Mouse (Mus musculus) Patski (cell line): ENCODE results near the gene Eef1akmt1. TPM values are rescaled to one million over a fixed set of nuclear protein-coding genes. Genes with fewer than 3 reads are reported as not detected.

Source experiments
- ATAC-seq: fragments of 100-300 bp; one replicate; pipeline ENCODE4 v1.8.0; 2021
- CTCF ChIA-PET: fragments of 350-600 bp; sonication (Branson Sonifier 250); formaldehyde crosslinking; loops from one replicate; lab custom pipeline; 2022; ENCODE audit warnings: inconsistent platforms; lab: Charles Lee
- POLR2A ChIA-PET: fragments of 350-600 bp; sonication (Branson Sonifier 250); formaldehyde crosslinking; loops from one replicate; lab custom pipeline; 2022; ENCODE audit warnings: antibody characterized with exemption, inconsistent platforms; lab: Charles Lee
- DNase-seq: peaks from one replicate; pipeline ENCODE4 v3.0.0-alpha.2; 2011; ENCODE audit warnings: low read depth, low spot score
- H3K27me3 ChIP-seq: fragments of 371-371 bp; one replicate; pipeline ENCODE4 v1.5.1; 2021
- CTCF ChIP-seq: fragments of 100-300 bp; IDR thresholded peaks from one replicate; pipeline ENCODE4 v1.5.1; 2021
- in situ Hi-C: fragments of 300-500 bp; cut with MboI; formaldehyde crosslinking; loops from 3 replicates; pipeline ENCODE4 v1.11.1; 2018; ENCODE audit warnings: low pct_unique_long_range_greater_than_20kb, mixed read lengths
- polyA plus RNA-seq: library from polyadenylated mRNA; unstranded; gene quantifications from one replicate; pipeline ENCODE4 v1.2.3, GENCODE M21; 2021

Eef1akmt1 gene
- polyA plus RNA-seq, 1 experiment from 2014 or later: 28.1 TPM

DNA sequence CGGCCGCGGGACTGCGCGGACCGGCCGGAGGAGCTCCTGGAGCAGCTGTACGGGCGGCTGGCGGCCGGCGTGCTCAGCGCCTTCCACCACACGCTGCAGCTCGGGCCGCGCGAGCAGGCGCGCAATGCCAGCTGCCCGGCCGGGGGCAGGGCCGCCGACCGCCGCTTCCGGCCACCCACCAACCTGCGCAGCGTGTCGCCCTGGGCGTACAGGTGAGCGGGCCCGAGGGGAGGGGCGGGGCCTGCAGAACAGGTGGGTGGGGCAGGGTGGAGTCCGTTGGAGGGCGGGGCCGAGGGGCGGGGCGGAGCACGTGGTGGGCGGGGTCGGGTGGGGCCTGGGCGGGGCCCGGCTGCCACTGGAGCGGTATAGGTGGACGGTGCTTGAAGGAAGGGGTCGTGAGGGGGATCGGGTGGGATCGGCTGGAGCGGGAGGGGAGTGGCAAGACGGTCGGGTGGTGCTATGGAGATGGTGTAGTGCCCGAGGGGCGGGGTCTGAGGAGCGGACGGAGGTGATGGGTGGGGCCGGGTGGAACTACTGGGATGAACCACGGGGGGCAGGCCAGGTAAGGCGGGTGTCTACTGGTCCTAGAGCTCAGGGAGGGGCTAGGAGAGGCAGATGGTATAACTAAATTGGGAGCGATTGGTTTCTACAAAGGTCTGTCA lies 45.9 kb downstream of the Eef1akmt1 start:
- TF ChIP-seq CTCF: no peak
- no peak for DNase-seq

DNA sequence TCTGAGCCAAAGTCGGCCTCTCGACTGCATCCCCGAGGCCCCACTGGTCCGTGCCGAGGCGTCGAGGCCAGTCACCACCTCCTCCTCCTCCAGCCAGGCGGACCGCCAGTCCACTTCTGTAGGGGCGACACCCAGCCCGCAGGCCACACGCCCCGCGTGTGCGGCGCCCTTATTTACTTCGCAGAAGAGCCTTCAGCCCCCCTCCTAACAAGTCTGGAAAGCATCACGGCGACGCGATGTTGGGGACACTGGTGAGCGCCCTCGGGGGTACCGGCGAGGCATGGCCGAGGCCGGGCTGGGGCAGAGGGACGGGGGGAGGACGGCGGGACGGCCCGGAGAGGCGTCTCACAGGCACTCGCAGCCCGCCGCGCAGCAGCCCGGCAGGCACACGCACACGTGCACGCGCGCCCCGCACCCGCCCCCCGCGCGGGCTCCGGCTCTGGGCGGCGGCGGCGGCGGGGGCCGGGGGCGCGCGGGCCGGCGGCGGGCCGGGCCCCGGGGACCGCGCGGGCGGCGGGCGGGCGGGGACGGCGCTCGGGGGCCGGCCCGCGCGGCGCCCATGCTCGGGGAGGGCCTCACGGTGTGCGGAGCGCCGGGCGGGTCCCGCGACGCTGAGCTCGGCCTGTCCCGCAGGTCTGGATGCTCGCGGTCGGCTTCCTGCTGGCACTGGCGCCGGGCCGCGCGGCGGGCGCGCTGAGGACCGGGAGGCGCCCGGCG lies 46.6 kb downstream of the Eef1akmt1 start, which contains the start of gene Il17d:
Gene Il17d (plus strand): TSS at position 107 of the 717 bp plus-strand sequence.
- CTCF ChIA-PET: no interaction called here
- POLR2A ChIA-PET: no interaction called here
- DNase-seq (no peak), ATAC-seq (peak; percentile 28)
- no peak for TF ChIP-seq CTCF
- in situ Hi-C loops: loop anchor here (5.0 kb wide), 1 partner anchor 82 kb away; no protein-coding TSS in a partner anchor
- H3K27me3 ChIP-seq: peaks cover 8% of the 10 kb centered on the region

More for the DNA sequence above, 45.9 kb downstream of the Eef1akmt1 start:
- H3K27me3 ChIP-seq: peaks cover 8% of the 10 kb centered on the region
- ChIA-PET POLR2A (no interaction called here), CTCF (no interaction called here)
- in situ Hi-C loops: loop anchor here (5.0 kb wide), 1 partner anchor 82 kb away; no protein-coding TSS in a partner anchor
- ATAC-seq: peak; percentile 72

DNA sequence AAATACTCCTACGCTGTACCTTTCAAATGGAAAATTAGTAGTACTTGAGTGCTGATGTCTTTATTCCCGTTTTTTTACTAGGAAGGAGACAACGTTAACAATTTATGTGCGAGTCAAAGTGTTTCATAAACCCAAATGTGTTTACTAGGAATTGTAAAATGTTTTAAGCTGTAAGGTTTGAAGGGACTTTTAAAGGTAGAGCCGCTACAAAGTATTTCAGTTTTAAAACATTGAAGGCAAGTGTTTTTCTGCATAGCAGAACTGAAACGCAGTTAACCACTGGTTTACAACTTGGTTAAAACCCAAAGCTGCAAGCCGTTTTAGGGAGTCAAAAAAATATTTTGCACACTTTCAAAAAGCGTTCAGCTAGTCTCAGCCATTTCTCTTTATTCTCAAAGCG lies 47.6 kb downstream of the Eef1akmt1 start:
- TF ChIP-seq CTCF: no peak

DNA sequence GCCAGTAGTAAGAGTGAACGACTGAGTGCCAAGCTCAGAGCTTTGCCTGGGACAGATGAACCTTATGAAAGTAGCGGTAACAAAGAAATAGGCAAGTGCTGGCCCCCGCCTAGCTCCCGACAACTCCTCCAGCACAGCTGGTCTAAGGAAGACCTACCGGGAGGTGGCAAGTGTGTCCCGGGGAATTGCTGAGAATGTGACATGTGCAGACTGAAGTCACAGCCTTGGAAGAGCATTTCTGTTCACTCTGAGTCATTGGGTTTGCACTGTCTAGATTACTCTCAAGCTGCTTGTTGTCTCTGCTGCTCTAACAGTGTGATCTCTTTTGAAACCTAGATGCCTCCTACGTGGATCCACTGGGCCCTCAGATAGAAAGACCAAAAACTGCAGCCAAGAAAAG lies 54.4 kb downstream of the Eef1akmt1 start:
- no peak for ATAC-seq
- in situ Hi-C loops: no loop called here
- TF ChIP-seq CTCF: no peak
- ChIA-PET CTCF (no interaction called here), POLR2A (no interaction called here)
- DNase-seq: no peak
- H3K27me3 ChIP-seq: no peaks in the 10 kb centered on the region

More for the DNA sequence above, 47.6 kb downstream of the Eef1akmt1 start:
- in situ Hi-C loops: no loop called here
- POLR2A ChIA-PET: no interaction called here
- CTCF ChIA-PET: interaction anchor here (1.6 kb wide), 1 partner anchor 16 kb away, joined by 3 read pairs; no protein-coding TSS in a partner anchor
- no peak for ATAC-seq
- DNase-seq: no peak
- peaks cover 8% of the 10 kb centered on the region for H3K27me3 ChIP-seq

- ChIA-PET CTCF (no interaction called here), POLR2A (no interaction called here)
- no peaks in the 10 kb centered on the region for H3K27me3 ChIP-seq
- ATAC-seq (no peak), DNase-seq (no peak)
- TF ChIP-seq CTCF: no peak
- in situ Hi-C loops: no loop called here
Measured at GRCm38 (mm10) chr14:57515156-57515762, 56.2 kb downstream of the Eef1akmt1 start.

DNA sequence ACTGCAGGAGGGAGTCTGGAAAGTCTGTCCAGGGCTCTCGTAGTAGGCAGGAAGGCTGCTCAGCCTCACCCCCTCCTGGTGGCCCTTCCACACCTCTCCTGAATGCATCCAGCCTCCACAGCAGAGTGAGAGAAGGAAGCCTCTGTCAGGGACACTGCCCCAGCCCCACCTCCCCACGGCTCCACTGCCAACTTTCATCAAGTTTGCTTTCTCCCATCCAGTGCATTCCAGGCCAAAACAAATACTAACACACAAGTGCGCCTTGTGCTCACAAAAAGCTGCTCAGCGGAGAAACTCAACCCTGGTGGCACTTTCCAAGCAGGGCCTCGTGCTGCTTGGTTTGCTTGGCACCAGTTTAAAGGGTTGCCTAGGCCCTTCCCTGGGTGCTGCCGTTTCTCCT lies 61.9 kb downstream of the Eef1akmt1 start:
- in situ Hi-C loops: no loop called here
- no peak for TF ChIP-seq CTCF
- ATAC-seq: no peak
- DNase-seq: no peak
- CTCF ChIA-PET: no interaction called here
- H3K27me3 ChIP-seq: no peaks in the 10 kb centered on the region
- POLR2A ChIA-PET: no interaction called here

DNA sequence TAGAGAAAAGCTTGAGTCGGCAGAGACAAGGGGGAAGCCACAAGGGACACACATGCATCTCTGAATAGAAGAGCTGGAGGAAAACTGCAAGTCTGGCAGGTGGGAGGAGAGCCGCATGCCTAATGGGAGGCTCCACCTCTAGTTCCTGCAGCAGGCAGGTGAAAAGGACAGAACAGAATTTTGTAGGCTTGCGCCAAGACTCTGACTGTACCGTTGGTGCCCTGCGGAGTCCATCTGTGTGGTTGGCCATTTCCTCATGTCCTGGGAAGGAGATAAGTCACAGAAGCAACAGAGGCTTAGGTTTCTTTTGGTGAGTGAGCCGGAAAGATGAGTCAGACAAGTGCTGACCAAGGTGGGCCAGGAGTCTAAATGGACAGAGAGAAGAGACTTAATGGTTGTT lies 67.7 kb downstream of the Eef1akmt1 start:
- DNase-seq: no peak
- TF ChIP-seq CTCF: no peak
- POLR2A ChIA-PET: no interaction called here
- in situ Hi-C loops: no loop called here
- ATAC-seq: no peak
- H3K27me3 ChIP-seq: no peaks in the 10 kb centered on the region
- CTCF ChIA-PET: no interaction called here

Other genes with a start within 250 kb of the Eef1akmt1 start
- 5.9 TPM for gene Cryl1, start 173.1 kb downstream of the Eef1akmt1 start, polyA plus RNA-seq
- gene Ift88, start 147.6 kb downstream of the Eef1akmt1 start, polyA plus RNA-seq: 21.4 TPM
- 1.1 TPM for gene Il17d, start 46.8 kb downstream of the Eef1akmt1 start, polyA plus RNA-seq
- 11.9 TPM for gene Xpo4, start 93.8 kb upstream of the Eef1akmt1 start, polyA plus RNA-seq
- gene Gm49361, start 174.5 kb upstream of the Eef1akmt1 start, polyA plus RNA-seq: not detected
- 40.6 TPM for gene Lats2, start 186.8 kb upstream of the Eef1akmt1 start, polyA plus RNA-seq
- 23.1 TPM for gene Sap18, start 226.6 kb upstream of the Eef1akmt1 start, polyA plus RNA-seq